ENCODE assay signal across 7 mouse cellular contexts in genomic region chr5:103654780-103655179, GRCm38 (mm10). TPM values are rescaled to one million over a fixed set of nuclear protein-coding genes. Genes with fewer than 3 reads are reported as not detected.
A peak's percentile ranks its signal among the peaks of the same experiment; 100 is the strongest.
DNase-seq lines count a peak whose midpoint lies in the region; ATAC-seq lines count a peak whose summit lies in the region.

No protein-coding gene starts in this region.

- H3K27ac ChIP-seq in midbrain, embryonic 10.5 days (replicated peaks) = no peak overlapping the region
- H3K27ac ChIP-seq in midbrain, embryonic 11.5 days (ENCODE audit: low read depth, low read length) = no peak overlapping the region
- no peak overlapping the region for H3K27ac ChIP-seq in forebrain, embryonic 16.5 days (ENCODE audit: low read length)
- H3K27ac ChIP-seq in liver, embryonic 12.5 days = no peak overlapping the region
- no peak overlapping the region for H3K27ac ChIP-seq in stomach, embryonic 16.5 days (ENCODE audit: low read length)

- peak overlapping the region; percentile 60 for H3K4me3 ChIP-seq in midbrain, embryonic 10.5 days
- H3K4me3 ChIP-seq in midbrain, embryonic 11.5 days (ENCODE audit: low read depth, low read length) = no peak overlapping the region; the same call in 1 of the 2 replicates
- peak overlapping the region; percentile 66 for H3K4me3 ChIP-seq in forebrain, embryonic 16.5 days (replicated peaks; ENCODE audit: low read length)
- peak overlapping the region; percentile 63; the same call in 1 of the 2 replicates for H3K4me3 ChIP-seq in liver, embryonic 12.5 days
- 0 out of 2 replicates have a peak overlapping the region, but pooled peaks have one; percentile 56 for H3K4me3 ChIP-seq in stomach, embryonic 16.5 days (replicated peaks; ENCODE audit: low read length)

- ATAC-seq in midbrain, embryonic 11.5 days (ENCODE audit: low FRiP score) = no peak
- no peak for ATAC-seq in forebrain, embryonic 16.5 days
- no peak for ATAC-seq in liver, embryonic 12.5 days
- ATAC-seq in stomach, embryonic 16.5 days (ENCODE audit: insufficient read depth, low FRiP score) = no peak
- ATAC-seq in cerebellum, adult (ENCODE audit: insufficient number of reproducible peaks, low FRiP score, low TSS enrichment) = no peak

- H3K4me1 ChIP-seq in midbrain, embryonic 10.5 days = peaks cover 7% of the 10 kb centered on the region
- no peaks in the 10 kb centered on the region for H3K4me1 ChIP-seq in midbrain, embryonic 11.5 days (ENCODE audit: control insufficient read depth, insufficient read depth, low read length)
- H3K4me1 ChIP-seq in forebrain, embryonic 16.5 days (replicated peaks; ENCODE audit: control insufficient read depth, insufficient read depth, low read length) = peaks cover 6% of the 10 kb centered on the region; the same call in 1 of the 2 replicates
- peaks cover 17% of the 10 kb centered on the region; the same call in 1 of the 2 replicates for H3K4me1 ChIP-seq in liver, embryonic 12.5 days
- H3K4me1 ChIP-seq in stomach, embryonic 16.5 days (ENCODE audit: control insufficient read depth, insufficient read depth, low read length) = no peaks in the 10 kb centered on the region; the same call in 1 of the 2 replicates

- no peaks in the 10 kb centered on the region for H3K9me3 ChIP-seq in midbrain, embryonic 10.5 days (replicated peaks)
- no peaks in the 10 kb centered on the region for H3K9me3 ChIP-seq in midbrain, embryonic 11.5 days (ENCODE audit: control insufficient read depth, low read length)
- no peaks in the 10 kb centered on the region for H3K9me3 ChIP-seq in forebrain, embryonic 16.5 days (ENCODE audit: control insufficient read depth, low read length)
- H3K9me3 ChIP-seq in liver, embryonic 12.5 days (replicated peaks) = no peaks in the 10 kb centered on the region
- no peaks in the 10 kb centered on the region for H3K9me3 ChIP-seq in stomach, embryonic 16.5 days (replicated peaks; ENCODE audit: control insufficient read depth, low read length)

- DNase-seq in midbrain, embryonic 10.5 days (ENCODE audit: low spot score) = no peak
- DNase-seq in midbrain, embryonic 11.5 days (ENCODE audit: low spot score, missing footprints) = no peak
- no peak for DNase-seq in thymus, adult 18-20 months

- no peaks in the 10 kb centered on the region for H3K36me3 ChIP-seq in midbrain, embryonic 10.5 days
- no peaks in the 10 kb centered on the region for H3K36me3 ChIP-seq in midbrain, embryonic 11.5 days (ENCODE audit: control insufficient read depth, insufficient read depth, low read length)
- no peaks in the 10 kb centered on the region for H3K36me3 ChIP-seq in forebrain, embryonic 16.5 days (ENCODE audit: control insufficient read depth, insufficient read depth)
- H3K36me3 ChIP-seq in liver, embryonic 12.5 days = no peaks in the 10 kb centered on the region
- H3K36me3 ChIP-seq in stomach, embryonic 16.5 days (ENCODE audit: control insufficient read depth, insufficient read depth, low read length) = no peaks in the 10 kb centered on the region

- no peak overlapping the region for H3K4me2 ChIP-seq in midbrain, embryonic 11.5 days
- H3K4me2 ChIP-seq in forebrain, embryonic 16.5 days (ENCODE audit: low read length) = peak overlapping the region; percentile 99
- H3K4me2 ChIP-seq in liver, embryonic 12.5 days = peak overlapping the region; percentile 96
- peak overlapping the region; percentile 97 for H3K4me2 ChIP-seq in stomach, embryonic 16.5 days (ENCODE audit: low read depth, low read length)

- no peak overlapping the region for H3K9ac ChIP-seq in midbrain, embryonic 11.5 days (ENCODE audit: low read length)
- H3K9ac ChIP-seq in forebrain, embryonic 16.5 days (replicated peaks; ENCODE audit: low read depth, low read length) = no peak overlapping the region
- H3K9ac ChIP-seq in liver, embryonic 12.5 days = no peak overlapping the region
- no peak overlapping the region for H3K9ac ChIP-seq in stomach, embryonic 16.5 days (ENCODE audit: low read length)

- WGBS in midbrain, embryonic 10.5 days = 84% methylated on average over 4 of the region's 4 CpGs
- WGBS in midbrain, embryonic 11.5 days = 82% methylated on average over 4 of the region's 4 CpGs
- WGBS in forebrain, embryonic 16.5 days = 57% methylated on average over 4 of the region's 4 CpGs
- WGBS in liver, embryonic 12.5 days (ENCODE audit: insufficient replicate concordance) = 71% methylated on average over 4 of the region's 4 CpGs
- WGBS in stomach, embryonic 16.5 days = 64% methylated on average over 4 of the region's 4 CpGs

- peaks cover 12% of the 10 kb centered on the region for H3K27me3 ChIP-seq in midbrain, embryonic 10.5 days (ENCODE audit: low read depth, poor library complexity, severe bottlenecking)
- H3K27me3 ChIP-seq in midbrain, embryonic 11.5 days (ENCODE audit: control insufficient read depth, insufficient read depth, low read length) = no peaks in the 10 kb centered on the region
- no peaks in the 10 kb centered on the region for H3K27me3 ChIP-seq in forebrain, embryonic 16.5 days (replicated peaks; ENCODE audit: control insufficient read depth, insufficient read depth, low read length)
- H3K27me3 ChIP-seq in liver, embryonic 12.5 days (replicated peaks) = peaks cover 14% of the 10 kb centered on the region
- no peaks in the 10 kb centered on the region for H3K27me3 ChIP-seq in stomach, embryonic 16.5 days (ENCODE audit: control insufficient read depth, insufficient read depth, low read length)

RNA-seq across cellular contexts. Expression of gene 1700016H13Rik, which starts 1.0 kb away (rescaled TPM):
- 0.21 and 0.27 TPM in 2 replicates for polyA plus RNA-seq in midbrain, embryonic 10.5 days (2016; fragmentation: Nextera tagmentation; extraction: Ambion mirVana)
- 0.25 TPM in 1 of 2 replicates, not detected in the other for polyA plus RNA-seq in midbrain, embryonic 11.5 days (2014; fragmentation: Nextera tagmentation; extraction: Ambion mirVana)
- 0.34 and 0.41 TPM in 2 replicates for polyA plus RNA-seq in forebrain, embryonic 16.5 days (2015; fragmentation: Nextera tagmentation; extraction: Ambion mirVana)
- polyA plus RNA-seq in liver, embryonic 12.5 days (2016; fragmentation: Nextera tagmentation; extraction: Ambion mirVana) = not detected in 2 replicates
- 0.44 TPM in 1 of 2 replicates, not detected in the other for polyA plus RNA-seq in stomach, embryonic 16.5 days (2015; fragmentation: Nextera tagmentation; extraction: Ambion mirVana)

RNA-seq across cellular contexts. Expression of gene Slc10a6, which starts 25.6 kb away (rescaled TPM):
- polyA plus RNA-seq in midbrain, embryonic 10.5 days (2016; fragmentation: Nextera tagmentation; extraction: Ambion mirVana) = 0.12 TPM in 1 of 2 replicates, not detected in the other
- 0.08 and 0.10 TPM in 2 replicates for polyA plus RNA-seq in midbrain, embryonic 11.5 days (2014; fragmentation: Nextera tagmentation; extraction: Ambion mirVana)
- polyA plus RNA-seq in forebrain, embryonic 16.5 days (2015; fragmentation: Nextera tagmentation; extraction: Ambion mirVana) = not detected in 2 replicates
- not detected in 2 replicates for polyA plus RNA-seq in liver, embryonic 12.5 days (2016; fragmentation: Nextera tagmentation; extraction: Ambion mirVana)
- 1.7 and 4.7 TPM in 2 replicates for polyA plus RNA-seq in stomach, embryonic 16.5 days (2015; fragmentation: Nextera tagmentation; extraction: Ambion mirVana)

RNA-seq across cellular contexts. Expression of gene Aff1, which starts 37.4 kb away (rescaled TPM):
- 3.5 and 5.1 TPM in 2 replicates for polyA plus RNA-seq in midbrain, embryonic 10.5 days (2016; fragmentation: Nextera tagmentation; extraction: Ambion mirVana)
- polyA plus RNA-seq in midbrain, embryonic 11.5 days (2014; fragmentation: Nextera tagmentation; extraction: Ambion mirVana) = 4.9 and 5.9 TPM in 2 replicates
- polyA plus RNA-seq in forebrain, embryonic 16.5 days (2015; fragmentation: Nextera tagmentation; extraction: Ambion mirVana) = 1.5 and 1.7 TPM in 2 replicates
- 17.0 and 19.5 TPM in 2 replicates for polyA plus RNA-seq in liver, embryonic 12.5 days (2016; fragmentation: Nextera tagmentation; extraction: Ambion mirVana)
- 5.4 and 6.8 TPM in 2 replicates for polyA plus RNA-seq in stomach, embryonic 16.5 days (2015; fragmentation: Nextera tagmentation; extraction: Ambion mirVana)
